Mouse (Mus musculus) liver, adult (tissue): ENCODE data around the gene Tmem50b.

Experiments used
- GATA4 ChIP-seq: IDR thresholded peaks from 2 replicates; pipeline ENCODE4 v1.6.1; 2014; ENCODE audit warnings: mild to moderate bottlenecking, low read length; ENCODE audit not compliant: insufficient replicate concordance

The Tmem50b gene

GRCm38 (mm10) chr16:91543619-91544018 is 54.0 kb downstream of the Tmem50b start:
- TF ChIP-seq GATA4: no peak

GRCm38 (mm10) chr16:91541573-91542081 is 56.0 kb downstream of the Tmem50b start:
- no peak for TF ChIP-seq GATA4

DNA sequence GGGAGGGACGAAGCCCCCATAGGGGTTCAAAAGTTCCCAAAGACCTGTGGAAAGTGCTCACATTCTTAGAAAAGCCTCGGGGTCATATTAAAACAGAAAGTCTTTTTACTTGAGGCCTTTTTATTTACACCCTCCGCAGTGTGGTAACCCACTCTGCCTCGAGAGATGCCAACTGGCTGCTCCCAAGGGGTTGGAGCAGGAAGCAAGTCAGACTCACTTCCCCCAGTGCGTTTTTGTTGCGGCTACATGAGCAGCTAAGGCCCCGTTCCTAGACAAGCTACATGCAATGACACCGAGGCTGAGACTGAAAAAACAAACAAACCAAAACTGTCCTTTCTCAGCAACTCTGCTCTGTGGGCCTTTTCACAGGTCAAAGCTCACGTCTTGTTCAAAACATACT is 59.1 kb downstream of the Tmem50b start:
- no peak for TF ChIP-seq GATA4

DNA sequence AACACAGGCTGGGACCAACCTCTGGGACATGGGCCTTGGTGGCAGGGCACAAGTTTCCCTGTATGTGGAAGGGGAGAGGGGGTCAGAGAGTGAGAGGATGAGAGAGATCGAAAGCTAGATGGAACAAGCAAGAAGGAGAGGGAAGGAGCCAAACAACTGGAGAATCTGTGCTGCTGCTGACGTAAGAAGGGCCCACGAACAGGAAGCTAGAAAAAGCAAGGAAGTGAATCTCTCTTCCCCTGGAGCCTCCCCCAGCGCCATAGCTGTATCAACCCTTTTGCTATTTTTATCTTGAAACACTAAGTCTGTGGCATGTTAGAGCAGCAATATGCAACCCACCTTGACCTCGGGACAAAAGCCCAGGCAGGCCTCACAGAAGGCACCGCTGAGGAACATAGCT is 59.5 kb downstream of the Tmem50b start:
- TF ChIP-seq GATA4: no peak

GRCm38 (mm10) chr16:91537065-91537464 is 60.5 kb downstream of the Tmem50b start:
- no peak for TF ChIP-seq GATA4

GRCm38 (mm10) chr16:91536372-91536771 is 61.2 kb downstream of the Tmem50b start:
- TF ChIP-seq GATA4: no peak

DNA sequence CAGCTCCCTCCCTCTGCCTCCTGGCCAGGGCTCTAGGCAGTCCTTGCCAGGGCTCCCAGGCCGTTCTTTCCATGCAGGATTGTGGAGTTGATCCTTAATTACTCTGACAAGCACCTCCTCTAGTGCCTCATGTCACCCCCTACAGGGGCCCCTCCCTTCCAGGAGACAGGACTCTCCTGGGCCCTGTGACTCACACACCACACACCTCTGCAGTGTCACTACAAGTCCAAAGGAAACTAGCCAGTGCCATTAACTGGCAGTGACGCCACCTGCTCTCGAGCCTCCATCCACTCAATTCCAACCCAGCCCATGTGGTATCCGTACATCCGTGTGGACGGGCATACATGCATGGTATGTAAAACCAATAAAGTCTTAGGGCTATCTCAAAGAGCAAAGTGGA is 62.7 kb downstream of the Tmem50b start:
- no peak for TF ChIP-seq GATA4

- no peak for TF ChIP-seq GATA4
These were observed 63.1 kb downstream of the Tmem50b start for GRCm38 (mm10) chr16:91534477-91534876.

- TF ChIP-seq GATA4: no peak
These were observed 64.3 kb downstream of the Tmem50b start for GRCm38 (mm10) chr16:91533097-91534001.

- TF ChIP-seq GATA4: no peak
These were observed 65.2 kb downstream of the Tmem50b start for GRCm38 (mm10) chr16:91532429-91532828.

DNA sequence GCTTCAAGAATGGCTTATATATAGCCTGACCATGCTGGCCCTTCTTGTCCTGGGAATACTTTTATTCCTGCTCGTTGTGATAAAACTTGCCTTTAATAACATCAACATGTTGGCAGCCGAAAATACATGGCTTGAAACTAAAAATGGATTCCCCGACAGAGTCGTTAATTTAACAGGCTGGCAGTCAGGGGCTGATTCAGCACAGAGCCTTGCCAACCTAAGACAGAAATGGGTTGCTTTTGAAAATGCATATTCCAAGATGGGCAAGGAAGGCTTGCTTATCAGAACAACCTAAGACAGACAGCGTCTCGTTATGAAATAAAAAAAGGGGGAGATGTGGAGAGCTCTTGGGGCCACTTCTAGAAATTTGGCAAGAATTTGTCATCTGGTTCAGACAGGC is 65.7 kb downstream of the Tmem50b start:
- no peak for TF ChIP-seq GATA4

DNA sequence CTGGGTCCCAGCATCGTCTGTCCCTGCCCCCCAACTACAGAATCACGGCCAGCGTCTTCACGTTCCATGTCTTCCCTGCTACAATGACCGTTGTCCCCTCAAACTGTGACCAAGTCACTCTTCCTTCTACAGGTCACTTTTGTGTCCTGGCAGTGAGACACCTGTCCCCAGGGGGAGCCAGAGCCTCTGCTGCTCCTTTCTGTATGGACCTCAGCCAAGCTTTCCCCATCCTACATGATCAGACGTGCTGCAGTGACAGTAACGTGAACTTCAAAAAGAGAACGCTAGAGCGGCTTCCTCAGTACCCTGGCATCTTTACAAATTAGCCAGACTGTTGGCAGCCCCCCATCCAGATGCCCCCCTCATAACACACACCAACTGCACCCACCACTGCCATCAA is 69.0 kb downstream of the Tmem50b start:
- TF ChIP-seq GATA4: no peak

GRCm38 (mm10) chr16:91527500-91527899 is 70.1 kb downstream of the Tmem50b start:
- TF ChIP-seq GATA4: no peak

DNA sequence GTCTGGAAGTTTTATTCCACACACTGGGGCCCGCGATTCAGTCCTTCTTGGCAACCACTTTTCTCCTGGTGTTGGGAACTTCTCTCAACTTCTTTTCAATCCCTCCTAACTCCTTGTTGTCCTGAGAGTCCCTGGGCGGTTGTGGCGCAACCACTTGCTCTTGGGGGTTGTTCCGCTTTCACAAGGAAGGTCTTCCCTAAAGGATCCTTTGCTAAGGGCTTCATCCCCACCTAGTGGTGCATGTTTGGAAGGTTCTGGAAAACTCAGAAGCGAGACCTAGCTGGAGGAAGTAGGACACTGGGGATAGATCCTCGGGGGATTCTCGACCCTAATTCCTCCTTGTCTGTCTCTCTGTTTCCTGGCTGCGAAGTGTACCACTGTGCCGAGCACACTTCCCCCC is 70.5 kb downstream of the Tmem50b start:
- TF ChIP-seq GATA4: no peak

DNA sequence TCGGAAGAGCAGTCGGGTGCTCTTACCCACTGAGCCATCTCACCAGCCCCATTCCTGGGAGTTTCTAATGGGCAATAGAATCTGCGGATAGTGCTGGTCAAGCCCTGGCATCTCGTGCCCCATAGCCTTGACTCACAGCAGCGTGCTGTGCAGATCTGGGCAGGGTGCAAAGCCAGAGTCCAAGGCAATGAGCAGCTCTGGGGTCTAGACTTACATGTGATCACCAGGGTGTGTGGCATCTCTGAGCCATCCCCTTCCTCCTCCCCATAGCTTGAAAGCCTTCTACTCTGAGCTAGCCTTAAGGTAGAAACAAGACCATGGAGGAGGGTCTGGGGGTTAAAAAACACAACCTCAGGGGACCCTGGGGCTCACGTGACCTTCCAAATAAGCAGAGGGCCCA is 71.3 kb downstream of the Tmem50b start:
- no peak for TF ChIP-seq GATA4
